In genomic region chr12:106029582-106029981, GRCm38 (mm10) we compare ENCODE assay signal across 20 mouse cellular contexts. TPM values are rescaled to one million over a fixed set of nuclear protein-coding genes. Genes with fewer than 3 reads are reported as not detected.
DNase-seq lines count a peak whose midpoint lies in the region; TF ChIP-seq lines count a peak whose summit lies in the region.
"Had no signal": no experiment of that assay in that cellular context is flagged by ENCODE, and none has a peak within 500 bp of the region (broad histone marks: within the 10 kb centered on the region; RNA-seq: fewer than 3 reads in every experiment).

No protein-coding gene starts in this region.

- H3K4me3 ChIP-seq in layer of hippocampus, adult 2 months = no peak overlapping the region
- H3K4me3 ChIP-seq in MEL (ENCODE audit: control insufficient read depth in 1 of 2, insufficient read depth in 1 of 2, low read depth in 2 of 2, low read length in 2 of 2) (no peak overlapping the region), macrophage (ENCODE audit: inconsistent target) (no peak overlapping the region)
- H3K4me3 ChIP-seq: embryonic facial prominence, embryonic 10.5 days; heart, embryonic 13.5 days; midbrain, embryonic 10.5 days had no signal

- H3K36me3 ChIP-seq in MEL (ENCODE audit: control insufficient read depth in 1 of 2, insufficient read depth in 2 of 2, low read length in 2 of 2) (peaks cover 2 to 84% of the 10 kb centered on the region in 2 experiments), macrophage (ENCODE audit: inconsistent target) (no peaks in the 10 kb centered on the region)

- TF ChIP-seq POLR2A in MEL (IDR thresholded peaks at IDR 0.05; ENCODE audit: control insufficient read depth in 1 of 2, insufficient read depth in 1 of 2, low read depth in 1 of 2, low read length in 2 of 2, poor library complexity in 1 of 2) = no peak

- no peak for TF ChIP-seq RAD21 in MEL (IDR thresholded peaks at IDR 0.05; ENCODE audit: low read depth, low read length)

- H3K27me3 ChIP-seq in MEL (ENCODE audit: control insufficient read depth in 1 of 2, insufficient read depth in 2 of 2, low read length in 2 of 2) = no peaks in the 10 kb centered on the region
- H3K27me3 ChIP-seq: heart, embryonic 13.5 days had no signal

- H3K9me3 ChIP-seq in MEL (replicated peaks; ENCODE audit: insufficient read depth, low read length) = no peaks in the 10 kb centered on the region
- H3K9me3 ChIP-seq: embryonic facial prominence, embryonic 10.5 days; heart, embryonic 13.5 days; midbrain, embryonic 10.5 days had no signal

- peaks cover 50 to 68% of the 10 kb centered on the region in 2 experiments for H3K4me1 ChIP-seq in MEL (ENCODE audit: control insufficient read depth in 1 of 2, insufficient read depth in 2 of 2, low read length in 2 of 2)
- H3K4me1 ChIP-seq: midbrain, embryonic 10.5 days had no signal

- TF ChIP-seq CTCF in layer of hippocampus, adult 2 months (conservative IDR thresholded peaks at IDR 0.05) = no peak
- TF ChIP-seq CTCF in MEL (IDR thresholded peaks at IDR 0.05 in 2 of 3, conservative IDR thresholded peaks at IDR 0.05 in 1 of 3; ENCODE audit: control insufficient read depth in 1 of 3, insufficient read depth in 1 of 3, low read depth in 2 of 3, low read length in 3 of 3, poor library complexity in 1 of 3, severe bottlenecking in 1 of 3) = no peak

- WGBS in macrophage (ENCODE audit: missing documents) = 93% methylated on average over 2 of the region's 2 CpGs

- H3K9ac ChIP-seq in MEL (ENCODE audit: control insufficient read depth, low read depth, low read length, poor library complexity, severe bottlenecking) = peak overlapping the region; percentile 55
- H3K9ac ChIP-seq: forebrain, postnatal 0 days; heart, embryonic 13.5 days had no signal

- H3K27ac ChIP-seq in layer of hippocampus, adult 2 months = peak overlapping the region; percentile 90
- peak overlapping the region; percentile 99 for H3K27ac ChIP-seq in MEL (ENCODE audit: control insufficient read depth, low read depth, low read length)
- H3K27ac ChIP-seq in macrophage = peak overlapping the region; percentile 84
- H3K27ac ChIP-seq: embryonic facial prominence, embryonic 10.5 days; heart, embryonic 13.5 days; hindbrain, postnatal 0 days; kidney, postnatal 0 days; midbrain, embryonic 10.5 days had no signal

- no peak for DNase-seq in layer of hippocampus, adult 2 months (ENCODE audit: low spot score in 2 of 2)
- no peak for DNase-seq in layer of hippocampus, postnatal 25 days (ENCODE audit: extremely low spot score in 1 of 2, low spot score in 1 of 2)
- DNase-seq in MEL (ENCODE audit: low read depth, low spot score) = peak; percentile 57
- peak; percentile 71 for DNase-seq in induced T-regulatory cell, adult 2 months (ENCODE audit: low read depth)
- DNase-seq in urinary bladder, postnatal 25 days (ENCODE audit: low spot score) = no peak
- no peak for DNase-seq in cerebellum, postnatal 36 days
- DNase-seq: adrenal gland, postnatal 25 days; cerebellum, adult 2 months; forebrain, postnatal 0 days; gastrocnemius, postnatal 10 days; heart, adult 11 months; heart, postnatal 36 days; kidney, adult 18-20 months; right cerebral cortex, postnatal 25 days had no signal

- peak; percentile 49 to 79 for TF ChIP-seq EP300 in MEL (IDR thresholded peaks at IDR 0.05; ENCODE audit: low read depth in 1 of 2, low read length in 2 of 2)

- peaks cover 60% of the 10 kb centered on the region for H3K79me2 ChIP-seq in MEL (ENCODE audit: control insufficient read depth, insufficient read depth, low read length, poor library complexity)
- H3K79me2 ChIP-seq in macrophage (ENCODE audit: inconsistent target) = peaks cover 80% of the 10 kb centered on the region

TF ChIP-seq in MEL, 35 proteins besides CTCF, POLR2A, EP300 and RAD21:
- TF ChIP-seq ETS1 (IDR thresholded peaks at IDR 0.05; ENCODE audit: low read depth, low read length) (peak; percentile 99), UBTF (IDR thresholded peaks at IDR 0.05; ENCODE audit: borderline replicate concordance, insufficient read depth, low read depth, low read length) (no peak), CHD1 (IDR thresholded peaks at IDR 0.05; ENCODE audit: low read depth, low read length) (no peak; the same call in 1 of the 2 replicates), MAZ (IDR thresholded peaks at IDR 0.05; ENCODE audit: low read depth, low read length) (peak; percentile 55; the same call in 1 of the 2 replicates), RCOR1 (IDR thresholded peaks at IDR 0.05; ENCODE audit: low read depth, low read length) (peak; percentile 33; the same call in 1 of the 2 replicates), GATA1 (IDR thresholded peaks at IDR 0.05; ENCODE audit: low read depth, low read length) (peak; percentile 78), HCFC1 (IDR thresholded peaks at IDR 0.05; ENCODE audit: low read depth, low read length) (no peak), MAFK (IDR thresholded peaks at IDR 0.05; ENCODE audit: borderline replicate concordance, low read depth, low read length) (peak; percentile 68; the same call in 1 of the 2 replicates), TCF12 (IDR thresholded peaks at IDR 0.05; ENCODE audit: low read depth, low read length) (peak; percentile 65; the same call in 1 of the 2 replicates), TAL1 (IDR thresholded peaks at IDR 0.05; ENCODE audit: low read length) (0 out of 2 replicates have a peak, but pooled peaks have one; percentile 11), ZNF384 (IDR thresholded peaks at IDR 0.05; ENCODE audit: low read depth, low read length) (peak; percentile 96), BHLHE40 (IDR thresholded peaks at IDR 0.05; ENCODE audit: borderline replicate concordance, low read depth, low read length) (0 out of 2 replicates have a peak, but pooled peaks have one; percentile 52), SIN3A (IDR thresholded peaks at IDR 0.05; ENCODE audit: low read length) (peak; percentile 87), TBP (IDR thresholded peaks at IDR 0.05; ENCODE audit: low read depth, low read length) (no peak), ZKSCAN1 (IDR thresholded peaks at IDR 0.05; ENCODE audit: low read depth, low read length) (no peak; the same call in 1 of the 2 replicates), MXI1 (IDR thresholded peaks at IDR 0.05; ENCODE audit: low read depth, low read length) (peak; percentile 45), CHD2 (IDR thresholded peaks at IDR 0.05; ENCODE audit: low read length) (no peak)
TF ChIP-seq in MEL: peak in this region for 11.

RNA-seq across cellular contexts. Expression of gene Vrk1, which starts 19.6 kb away (rescaled TPM):
- 10 to 100 TPM; 18.7 to 21.3 TPM for total RNA-seq in layer of hippocampus, adult 2 months (2021)
- total RNA-seq in layer of hippocampus, postnatal 25 days (2021) = 10 to 100 TPM; 16.6 to 17.7 TPM
- total RNA-seq in MEL (2012; rRNA removed) = 95.2 and 101 TPM in 2 replicates
- polyA plus RNA-seq in MEL (2012; ENCODE audit: insufficient read depth in 1 of 2, insufficient read length in 2 of 2, low read depth in 1 of 2, low replicate concordance in 2 of 2, missing spikeins in 1 of 2) (100 to 1,000 TPM in 1 of 2 experiments, 10 to 100 TPM in 1; 87.0 to 144 TPM), macrophage (2018) (20.2 to 25.7 TPM (median 22.1 TPM) in 3 replicates)
- total RNA-seq in macrophage (2018; cell fraction: chromatin; rRNA removed) = 10 to 100 TPM; 14.5 to 76.2 (median 42.4) TPM
- 10 to 100 TPM; 17.2 to 28.0 (median 21.3) TPM for total RNA-seq in macrophage (2018; cell fraction: cytosol; rRNA removed)
- total RNA-seq in macrophage (2018; cell fraction: nucleus; rRNA removed) = 10 to 100 TPM; 12.6 to 63.4 (median 31.5) TPM

Comparison
In these comparisons a context has a peak if more than half of its experiments do, and no peak if none do; other contexts are left out.
1. DNase-seq: peak in MEL (single experiment) and induced T-regulatory cell, adult 2 months (single experiment); none in layer of hippocampus, adult 2 months (0 of 2), layer of hippocampus, postnatal 25 days (0 of 2), urinary bladder, postnatal 25 days (single experiment) and cerebellum, postnatal 36 days (0 of 2).
2. Peak in every context shown above with its lines, with median percentiles within 50 percentile points of each other: H3K27ac ChIP-seq.